In the genomic region with DNA sequence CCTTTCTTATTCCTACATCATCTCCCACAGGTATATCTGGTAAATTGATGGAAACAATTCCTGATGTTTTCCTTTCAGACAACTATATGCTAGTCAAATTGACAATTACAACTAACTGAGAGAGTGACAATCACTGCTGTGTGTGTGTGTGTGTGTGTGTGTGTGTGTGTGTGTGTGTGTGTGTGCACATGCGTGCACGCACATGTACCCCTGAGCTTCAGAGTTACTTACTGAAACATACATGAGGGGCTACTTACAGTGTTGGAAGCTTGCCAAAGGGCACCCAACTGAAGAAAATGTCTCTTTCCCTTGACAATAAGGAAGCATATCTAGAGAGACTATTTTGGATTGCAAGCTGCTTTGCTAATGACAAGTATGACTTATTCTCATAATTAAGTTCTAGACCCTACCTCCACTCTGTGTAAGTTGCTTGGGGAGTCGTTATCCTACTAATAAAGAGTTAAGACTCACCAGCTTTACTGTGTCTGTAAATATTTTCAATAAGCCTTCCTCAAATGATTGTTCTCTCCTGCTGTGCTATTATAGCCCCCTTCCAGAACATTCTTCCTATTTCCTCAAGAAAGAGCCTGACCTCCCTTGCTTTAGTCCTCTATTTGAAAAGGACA, we compare ENCODE assay signal across 25 mouse cellular contexts.
"Had no signal": no experiment of that assay in that cellular context is flagged by ENCODE, and none has a peak within 500 bp of the region (broad histone marks: within the 10 kb centered on the region; RNA-seq: fewer than 3 reads in every experiment).

No protein-coding gene starts in this region.

- H3K4me3 ChIP-seq: gastrocnemius, adult 2 months; heart, embryonic 10.5 days; heart, embryonic 13.5 days; heart, embryonic 15.5 days; hindbrain, embryonic 13.5 days; hindbrain, embryonic 15.5 days; left cerebral cortex, adult 2 months; limb, embryonic 10.5 days; limb, embryonic 12.5 days had no signal

- H3K36me3 ChIP-seq: heart, embryonic 10.5 days; heart, embryonic 13.5 days; heart, embryonic 15.5 days; hindbrain, embryonic 13.5 days; hindbrain, embryonic 15.5 days; limb, embryonic 10.5 days; limb, embryonic 12.5 days had no signal

- H3K9me3 ChIP-seq: heart, embryonic 10.5 days; heart, embryonic 13.5 days; heart, embryonic 15.5 days; hindbrain, embryonic 13.5 days; hindbrain, embryonic 15.5 days; limb, embryonic 10.5 days; limb, embryonic 12.5 days had no signal

- H3K9ac ChIP-seq: heart, embryonic 13.5 days; heart, embryonic 15.5 days; hindbrain, embryonic 13.5 days; hindbrain, embryonic 15.5 days; limb, embryonic 12.5 days had no signal

- H3K4me1 ChIP-seq: heart, embryonic 10.5 days; heart, embryonic 13.5 days; heart, embryonic 15.5 days; limb, embryonic 10.5 days; limb, embryonic 12.5 days had no signal

- H3K4me2 ChIP-seq: heart, embryonic 13.5 days; heart, embryonic 15.5 days; hindbrain, embryonic 13.5 days; hindbrain, embryonic 15.5 days; limb, embryonic 12.5 days; liver, embryonic 11.5 days had no signal

- H3K27me3 ChIP-seq: heart, embryonic 13.5 days; heart, embryonic 15.5 days; hindbrain, embryonic 13.5 days; hindbrain, embryonic 15.5 days; limb, embryonic 12.5 days had no signal

- DNase-seq: gastrocnemius, adult 2 months; gastrocnemius, postnatal 10 days; gastrocnemius, postnatal 25 days; heart, adult 18-20 months; heart, postnatal 14 days; heart, postnatal 36 days; kidney, adult 11 months; kidney, adult 8-10 months; kidney, postnatal 10 days; kidney, postnatal 36 days; layer of hippocampus, adult 9-11 months; layer of hippocampus, postnatal 36 days; liver had no signal

- ATAC-seq: forebrain, embryonic 16.5 days; hindbrain, postnatal 0 days; intestine, embryonic 16.5 days had no signal

- H3K27ac ChIP-seq: gastrocnemius, adult 2 months; heart, embryonic 10.5 days; heart, embryonic 13.5 days; heart, embryonic 15.5 days; hindbrain, embryonic 13.5 days; hindbrain, embryonic 15.5 days; hindbrain, postnatal 0 days; left cerebral cortex, adult 2 months; limb, embryonic 10.5 days; limb, embryonic 12.5 days had no signal
